Mouse (Mus musculus): ENCODE measurements around the gene Mrpl22.

Gene Mrpl22

DNA sequence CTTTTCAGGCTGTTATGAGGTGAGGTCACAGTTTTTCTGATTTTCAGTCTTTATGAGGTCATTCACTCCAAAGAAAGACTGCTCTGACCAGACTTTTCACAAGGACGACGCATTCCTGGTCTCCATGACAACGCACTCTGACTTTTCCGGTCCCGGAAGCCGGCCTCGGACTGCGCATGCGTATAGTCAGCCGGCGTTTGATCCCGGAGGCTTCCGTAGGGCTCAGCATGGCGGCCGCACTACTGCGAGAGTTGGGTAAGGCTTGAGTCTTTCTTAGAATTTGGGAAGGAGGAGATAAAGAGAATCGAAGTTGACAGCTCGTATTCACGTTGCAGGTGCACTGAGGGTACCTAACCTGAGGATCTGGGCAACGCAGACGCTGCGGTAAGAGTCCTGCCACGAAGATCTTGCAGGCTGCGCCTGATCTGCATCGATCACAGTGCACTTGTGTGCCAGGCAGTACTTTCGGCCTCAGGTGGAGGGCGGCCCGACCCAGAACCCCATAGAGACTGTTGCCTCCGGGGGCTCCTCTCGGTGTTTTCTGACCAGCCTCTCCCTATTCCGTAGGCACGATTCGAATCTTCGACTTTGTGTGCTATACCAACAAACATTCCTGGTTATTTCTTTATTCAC is at the start of gene Mrpl22:
TSS of gene Mrpl22 (plus strand) at position 203 of the 633 bp plus-strand sequence.
- peak; percentile 98 to 99 for DNase-seq

DNA sequence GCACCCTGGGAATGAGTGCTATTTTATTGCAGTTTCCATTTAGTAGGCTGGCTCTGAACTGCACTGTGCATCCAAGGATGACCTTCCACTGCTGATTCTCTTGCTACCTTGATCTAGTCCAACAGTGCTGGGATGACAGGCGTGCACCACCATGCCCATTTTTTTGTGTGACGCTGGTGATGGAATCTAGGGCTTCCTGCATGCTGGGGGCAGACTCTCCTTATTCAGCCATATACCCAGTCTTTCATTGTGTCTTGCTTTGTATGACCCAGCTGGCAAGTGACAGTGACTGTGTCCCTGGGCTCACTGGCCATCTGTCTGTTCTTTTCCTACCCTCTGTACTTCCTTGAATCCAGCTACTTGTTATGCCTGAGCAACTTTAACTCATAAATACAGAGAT is 47.8 kb upstream of the Mrpl22 start:
- no peak for DNase-seq

DNA sequence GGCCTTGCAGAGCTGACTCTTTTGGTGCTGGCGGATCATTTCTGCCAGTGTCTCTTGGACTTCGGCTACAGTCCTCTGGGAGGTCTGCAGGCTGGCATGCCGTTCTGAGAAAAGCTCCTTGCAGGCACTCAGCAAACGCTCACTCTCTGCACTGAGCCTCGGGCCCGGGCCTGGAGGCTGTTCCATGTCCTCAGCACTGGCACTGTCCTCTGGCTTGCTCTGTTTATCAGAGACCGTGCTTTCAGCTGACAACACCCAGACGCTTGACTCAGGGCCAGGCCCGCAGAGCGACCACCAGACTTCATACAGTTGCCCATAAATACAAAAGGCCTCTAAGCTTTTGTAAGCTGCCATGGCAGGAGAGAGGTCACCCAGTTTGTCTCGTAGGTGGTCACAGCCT is 46.4 kb upstream of the Mrpl22 start:
- no peak for DNase-seq

DNA sequence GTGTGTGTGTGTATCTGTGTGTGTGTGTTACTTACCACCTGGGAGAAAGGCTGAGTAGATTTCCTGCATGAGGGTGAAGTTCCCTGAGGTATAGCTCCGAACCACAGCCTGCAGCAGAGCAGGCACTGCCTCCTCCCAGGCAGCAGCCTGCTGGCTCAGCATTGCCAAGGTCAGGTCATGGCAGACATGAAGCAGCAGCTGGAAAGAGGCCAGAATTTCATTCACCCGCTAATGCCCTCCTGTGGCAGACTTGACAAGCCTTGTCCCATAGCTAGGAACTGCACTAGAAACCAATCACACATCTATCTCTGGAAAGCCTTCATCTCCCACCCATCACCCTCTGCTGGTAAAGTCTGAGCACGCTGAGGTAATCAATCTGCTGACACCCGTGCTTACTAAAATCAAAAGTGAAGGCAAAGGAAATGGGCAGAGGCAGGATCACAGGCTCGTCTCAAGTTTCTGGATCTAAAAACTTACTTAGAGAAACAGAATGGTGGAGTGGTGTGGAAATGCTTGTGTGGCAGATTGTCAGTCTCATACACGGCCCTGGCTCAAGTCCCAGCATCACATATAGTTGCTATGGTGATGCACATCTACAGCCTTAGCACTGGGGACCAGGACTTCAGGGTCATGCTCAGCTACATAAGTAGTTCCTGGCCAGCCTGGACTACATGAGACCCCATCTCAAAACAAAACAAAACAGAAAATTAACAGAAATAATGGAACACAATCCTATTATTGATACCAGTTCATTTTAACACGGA is 44.9 kb upstream of the Mrpl22 start:
- DNase-seq, result peak; percentile 68 to 80

DNA sequence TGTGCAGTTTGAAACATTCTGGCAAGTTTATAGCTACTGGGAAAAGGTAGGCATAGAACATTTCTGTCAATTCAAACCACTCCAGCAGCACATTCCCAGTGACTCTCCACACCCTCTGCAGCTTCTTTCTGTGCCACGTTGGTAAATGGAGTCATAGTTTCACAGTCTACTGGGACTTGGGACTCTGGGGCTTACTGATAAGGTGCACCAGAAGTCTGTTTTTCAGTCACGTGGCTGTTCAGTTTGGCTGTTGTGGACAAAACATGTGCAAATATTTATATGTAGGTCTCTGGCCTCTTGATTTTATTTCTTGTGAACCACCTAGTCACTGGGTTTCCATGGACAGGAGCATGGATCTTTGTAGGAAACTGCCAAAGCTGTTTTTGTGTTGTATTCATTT is 43.9 kb upstream of the Mrpl22 start:
- no peak for DNase-seq

DNA sequence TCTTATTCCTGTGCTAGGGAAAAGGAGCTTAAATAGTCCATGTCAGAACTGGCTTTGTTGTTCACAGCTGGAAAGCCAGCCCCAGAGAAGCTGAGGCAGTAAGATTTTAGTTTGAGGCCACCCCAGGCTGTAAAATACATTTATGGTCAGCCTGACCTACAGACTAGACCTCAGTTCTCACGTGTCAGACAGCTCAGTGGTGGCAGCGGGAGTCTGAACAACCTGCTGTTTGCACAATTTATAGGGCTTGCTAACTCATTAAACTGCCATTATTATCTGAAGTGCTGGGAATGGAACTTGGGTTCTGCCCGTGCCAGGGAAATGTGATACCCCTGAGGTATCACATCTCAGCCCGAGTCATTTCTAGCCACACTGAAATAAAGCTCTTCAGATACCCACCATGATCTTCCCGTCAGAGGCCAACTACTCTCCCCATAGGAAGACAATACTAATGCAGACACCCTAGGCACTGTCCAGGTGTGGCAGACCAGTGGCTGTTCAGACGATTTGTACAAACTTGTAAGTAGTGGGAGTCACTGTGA is 42.1 kb upstream of the Mrpl22 start:
- DNase-seq, result no peak

DNA sequence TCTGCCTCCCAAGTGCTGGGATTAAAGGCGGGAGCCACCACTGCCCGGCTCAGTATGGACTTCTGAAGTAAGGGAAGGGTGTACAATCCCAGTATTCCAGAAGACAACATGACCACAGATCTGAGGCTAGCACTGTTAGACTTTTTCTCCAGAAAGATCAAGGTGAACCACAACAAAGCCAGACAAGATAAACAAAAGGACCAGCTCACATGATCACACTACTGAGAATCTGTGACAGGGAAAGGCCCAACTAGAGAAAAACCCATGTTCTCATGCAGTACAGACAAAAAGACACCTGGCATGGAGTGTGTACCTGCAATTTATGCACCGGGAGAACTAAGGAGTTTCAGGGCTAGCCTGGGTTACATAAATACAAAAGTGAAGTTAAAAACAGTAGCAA is 39.4 kb upstream of the Mrpl22 start:
- no peak for DNase-seq

DNA sequence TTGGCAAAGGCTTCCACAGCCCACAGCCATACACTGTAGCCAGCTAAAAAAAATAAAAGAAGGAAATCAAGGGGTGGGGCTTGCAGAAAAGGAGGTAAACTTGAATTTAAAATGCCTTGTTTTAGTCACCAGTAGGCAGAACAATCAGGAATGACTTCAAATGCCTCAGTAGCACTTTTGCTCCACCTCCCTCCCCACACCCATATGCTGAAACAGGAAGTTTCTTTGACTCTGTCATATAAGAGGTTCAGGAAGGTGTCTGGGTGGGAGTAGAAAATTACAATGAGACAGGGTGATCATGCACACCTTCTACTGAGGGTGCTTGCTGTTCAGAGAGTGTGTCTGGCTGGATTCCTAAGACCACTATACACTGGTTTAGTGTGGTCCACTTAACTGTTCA is 36.6 kb upstream of the Mrpl22 start:
- no peak for DNase-seq

DNA sequence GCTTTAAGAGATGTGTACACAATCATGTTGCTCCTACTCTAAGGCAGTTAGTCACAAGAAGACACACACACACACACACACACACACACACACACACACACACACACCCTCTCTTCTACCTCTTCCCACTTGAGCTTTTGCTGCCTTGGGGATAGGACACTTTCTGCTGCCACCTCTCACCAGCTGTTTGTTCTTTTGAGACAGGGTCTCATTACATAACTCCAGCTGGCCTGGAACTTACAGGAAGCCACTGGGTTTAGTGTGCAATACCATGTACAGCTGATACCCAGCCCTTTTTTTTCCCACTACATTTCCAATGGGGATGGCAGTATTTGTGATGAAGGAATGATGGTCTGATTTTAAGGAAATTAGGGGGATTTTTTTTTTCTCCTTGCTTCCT is 36.2 kb upstream of the Mrpl22 start:
- DNase-seq, result no peak

DNA sequence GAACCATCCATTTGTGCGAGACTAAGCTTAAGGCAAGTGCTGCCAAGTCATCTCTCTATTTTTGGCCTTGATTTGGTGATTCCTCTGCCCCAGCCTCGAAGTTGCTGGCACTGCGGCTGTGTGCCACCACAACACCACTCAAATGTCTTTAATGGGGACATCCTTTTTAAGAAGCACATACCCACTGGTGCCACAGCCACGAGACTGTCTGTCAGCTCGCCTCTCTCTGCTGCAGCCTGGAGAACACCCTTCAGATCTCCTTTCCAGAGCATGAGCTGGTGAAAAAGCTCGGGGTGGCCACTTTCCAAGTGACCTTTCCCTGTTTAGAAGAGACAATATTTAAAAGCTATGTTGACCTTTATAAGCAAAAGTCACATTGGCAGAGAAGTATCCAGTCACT is 34.8 kb upstream of the Mrpl22 start:
- no peak for DNase-seq

DNA sequence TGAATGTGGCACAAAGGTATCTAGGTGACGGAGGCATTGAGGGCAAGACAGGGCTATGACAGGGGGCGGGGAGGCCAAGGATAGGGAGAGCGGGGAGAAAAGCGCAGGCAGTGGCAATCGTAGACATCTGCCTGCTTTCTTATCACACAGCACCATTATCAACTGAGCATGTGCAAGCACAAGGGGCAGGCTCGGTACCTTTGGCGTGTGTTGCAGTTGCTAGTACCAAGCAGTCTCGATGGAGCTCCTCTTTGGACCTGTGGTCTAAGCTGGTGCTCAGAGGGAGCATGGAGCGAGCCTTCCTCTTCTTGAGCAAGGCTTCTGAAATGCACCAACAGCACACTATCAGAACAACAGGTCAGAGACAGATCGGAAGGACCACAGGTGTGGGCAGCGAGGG is 32.6 kb upstream of the Mrpl22 start:
- DNase-seq, result no peak

DNA sequence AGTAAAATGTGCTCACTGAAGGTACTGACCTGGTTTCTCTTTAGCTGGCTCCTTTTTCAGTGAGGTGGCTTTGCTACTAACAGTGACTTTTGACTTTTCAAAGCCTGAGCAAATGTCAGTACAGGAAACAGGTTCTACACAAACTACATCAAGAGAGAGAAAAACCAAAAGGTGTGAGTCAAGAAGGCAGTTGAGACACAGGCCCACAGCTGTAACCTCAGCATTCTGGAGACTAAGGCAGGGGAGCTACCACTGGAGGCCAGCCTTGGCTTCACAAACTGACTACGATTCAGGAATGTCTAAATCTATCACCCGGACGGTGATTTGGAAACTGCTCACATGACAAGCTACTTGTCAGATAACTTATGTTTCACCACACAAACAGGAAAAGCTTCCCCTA is 32.0 kb upstream of the Mrpl22 start:
- no peak for DNase-seq

DNA sequence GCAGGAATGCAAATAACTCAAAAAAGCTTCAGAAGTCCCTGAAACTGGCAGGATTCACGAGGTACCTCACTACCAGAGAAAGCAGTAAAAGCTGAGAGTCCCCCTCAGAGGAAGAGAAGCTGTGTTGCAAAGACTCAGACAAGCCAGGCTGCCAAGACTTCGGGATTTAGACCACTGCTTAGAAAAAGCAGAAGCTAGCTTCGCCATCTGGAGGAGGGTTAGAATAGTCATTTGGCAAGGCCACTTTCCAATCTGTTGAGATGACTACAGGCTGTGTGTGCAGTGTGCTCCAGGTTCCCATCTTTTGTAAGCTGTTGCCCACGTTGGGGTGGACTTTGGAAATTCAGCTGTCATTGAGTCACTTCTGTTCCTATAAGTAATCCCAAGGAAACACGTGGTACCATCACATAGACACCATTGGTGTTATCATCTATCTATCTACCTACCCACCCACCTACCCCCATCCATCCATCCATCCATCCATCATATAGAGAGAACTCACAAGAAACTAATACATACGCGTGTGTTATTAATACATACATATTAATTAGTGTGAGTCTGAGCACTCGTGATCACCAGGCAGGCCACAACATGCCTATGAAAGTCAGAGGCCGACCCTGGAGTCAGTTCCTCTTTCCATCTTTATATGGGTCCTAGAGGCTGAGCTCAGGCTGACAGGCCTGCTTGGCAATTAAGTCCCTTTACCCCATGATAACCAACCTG is 27.6 kb upstream of the Mrpl22 start:
- DNase-seq, result no peak

DNA sequence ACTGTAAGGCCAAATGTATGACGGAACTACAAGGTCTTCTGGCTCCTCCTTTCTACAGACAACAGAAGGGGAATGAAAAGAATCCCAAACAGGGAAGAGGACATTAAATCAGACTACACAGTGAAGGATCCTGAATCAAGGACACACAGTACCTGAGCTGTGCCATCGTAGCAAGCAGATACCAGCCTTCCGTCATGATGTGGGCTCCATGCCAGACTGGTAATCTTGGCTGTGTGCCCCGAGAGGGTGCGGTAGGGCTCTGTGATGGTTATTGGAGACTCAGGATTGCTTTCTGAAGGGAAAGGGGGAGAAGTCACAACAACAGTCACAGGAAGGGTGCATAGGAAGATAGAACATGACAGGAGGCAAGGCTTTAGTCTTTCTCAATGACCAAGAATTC is 25.2 kb upstream of the Mrpl22 start:
- no peak for DNase-seq

DNA sequence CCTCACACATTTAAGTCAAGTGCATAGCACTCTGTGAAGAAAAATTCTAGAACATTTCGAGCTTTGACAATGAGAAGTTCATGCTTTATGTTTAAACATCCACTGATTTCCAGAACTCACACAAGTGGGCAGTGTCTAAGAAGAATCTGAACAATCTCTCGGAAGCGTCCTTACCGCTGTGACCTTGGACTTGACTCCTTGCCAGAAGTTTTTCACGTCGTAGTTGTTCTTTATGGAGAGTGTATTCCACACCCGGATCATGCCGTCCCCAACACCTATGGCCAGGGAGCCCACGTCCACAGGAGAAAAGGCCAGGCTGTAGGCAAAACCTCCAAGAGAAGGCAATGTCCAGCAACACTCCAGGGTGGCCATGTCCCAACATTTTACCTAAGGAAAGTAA is 16.0 kb upstream of the Mrpl22 start:
- no peak for DNase-seq

DNA sequence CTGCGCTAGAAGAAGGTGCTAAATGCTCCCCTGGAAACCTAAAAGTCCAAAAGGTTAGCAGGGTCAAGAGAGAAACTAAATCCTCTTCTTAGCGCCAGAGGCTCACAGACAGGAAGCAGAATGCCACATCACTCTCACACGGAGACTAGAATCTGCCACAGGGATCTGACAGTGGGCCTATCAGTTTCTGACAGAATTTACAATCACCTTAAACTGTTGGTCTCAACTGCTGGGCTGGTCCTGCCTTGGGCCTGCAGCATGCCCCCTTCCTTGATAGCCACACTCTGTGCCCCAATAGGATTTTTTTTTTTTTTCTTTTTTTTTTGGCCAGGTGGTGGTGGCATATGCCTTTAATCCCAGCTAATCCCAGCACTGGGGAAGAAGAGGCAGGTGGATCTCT is 14.6 kb upstream of the Mrpl22 start:
- DNase-seq, result no peak

DNA sequence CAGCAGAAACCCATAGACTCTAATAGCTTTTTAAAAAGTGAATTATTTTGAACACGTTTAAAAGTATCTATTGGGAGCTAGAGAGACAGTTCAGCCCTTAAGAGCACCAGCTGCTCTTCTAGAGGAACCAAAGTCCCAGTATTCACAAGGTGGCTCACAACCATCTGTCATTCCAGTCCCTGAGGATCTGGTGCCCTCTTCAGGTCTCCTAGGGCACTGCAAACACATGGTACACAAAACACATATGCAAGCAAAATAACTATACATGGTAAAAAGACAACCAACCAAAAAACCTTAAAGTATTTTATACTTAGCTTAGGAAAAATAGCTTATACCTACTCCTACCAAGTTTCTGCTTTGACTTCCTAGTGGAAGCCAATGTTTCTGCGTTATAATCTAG is 6.4 kb upstream of the Mrpl22 start:
- DNase-seq, result no peak

DNA sequence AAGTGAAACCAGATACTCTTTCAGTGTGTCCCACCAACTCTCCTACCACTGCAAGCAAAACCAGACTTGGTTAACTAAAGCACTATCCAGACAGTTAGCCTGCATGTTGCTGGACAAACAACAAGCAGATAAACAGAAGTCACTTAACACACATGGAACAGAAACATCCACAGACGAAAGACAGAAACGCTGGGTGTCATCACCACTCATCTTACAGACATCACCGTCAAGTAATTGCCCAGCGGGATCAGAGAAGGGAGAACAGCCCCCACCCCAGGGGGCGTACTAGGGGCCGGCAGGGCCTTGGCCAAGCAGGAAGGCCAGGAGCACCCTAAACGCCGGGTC is 3.7 kb upstream of the Mrpl22 start:
- DNase-seq, result no peak

DNA sequence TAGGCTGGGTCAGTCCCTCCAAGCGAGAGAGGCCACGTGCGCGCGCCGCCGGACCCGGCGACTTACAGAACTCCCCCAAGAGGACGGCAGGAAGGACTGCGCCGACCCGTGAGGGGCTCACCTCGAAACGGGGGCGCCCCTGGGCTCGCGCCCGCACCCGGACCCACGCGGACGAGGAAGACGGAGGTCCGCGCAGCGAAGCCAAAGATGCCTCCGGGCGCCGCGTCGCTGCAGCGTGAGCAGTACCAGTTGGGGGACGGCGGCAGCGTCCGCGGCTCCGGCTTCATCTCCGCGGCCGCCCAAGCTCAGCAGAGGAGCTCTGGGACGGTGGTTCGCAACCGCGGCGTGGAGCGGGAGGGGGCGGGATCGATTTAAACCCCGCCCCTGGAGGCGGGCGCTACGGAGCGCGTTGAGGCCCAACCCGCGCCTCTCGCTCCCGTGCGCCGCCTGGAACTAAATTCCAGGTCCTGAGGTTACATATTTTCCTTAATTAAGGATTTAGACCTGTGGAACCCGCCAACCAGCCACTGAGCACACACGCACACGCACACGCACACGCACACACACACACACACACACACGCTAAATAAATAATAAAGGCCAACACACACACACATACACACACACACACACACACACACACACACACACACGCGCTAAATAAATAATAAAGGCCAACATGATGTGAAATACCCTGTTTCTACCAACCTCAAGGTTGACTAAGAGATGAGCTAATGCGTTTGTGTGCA is 3.1 kb upstream of the Mrpl22 start, which contains the start of gene Gemin5:
TSS of gene Gemin5 (minus strand) at position 373 of the 749 bp plus-strand sequence.
- DNase-seq, result peak; percentile 89 to 93

DNA sequence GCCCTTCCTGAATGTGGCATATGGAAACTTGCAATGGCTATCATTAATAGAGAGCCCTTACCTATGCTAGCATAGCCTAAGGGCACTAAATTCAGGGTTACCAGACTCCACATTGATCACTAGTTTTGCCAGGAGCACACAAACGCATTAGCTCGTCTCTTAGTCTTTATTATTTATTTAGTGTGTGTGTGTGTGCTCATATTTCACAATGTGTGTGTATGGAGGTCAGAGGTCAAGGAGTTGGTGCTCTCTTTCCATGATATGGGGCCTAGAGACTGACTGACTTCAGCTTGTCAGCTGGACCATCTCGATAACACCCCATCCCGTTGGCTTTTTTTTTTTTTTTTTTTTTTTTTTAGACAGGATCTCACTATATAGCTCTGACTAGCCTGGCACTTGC is 1.8 kb upstream of the Mrpl22 start:
- DNase-seq, result no peak

DNA sequence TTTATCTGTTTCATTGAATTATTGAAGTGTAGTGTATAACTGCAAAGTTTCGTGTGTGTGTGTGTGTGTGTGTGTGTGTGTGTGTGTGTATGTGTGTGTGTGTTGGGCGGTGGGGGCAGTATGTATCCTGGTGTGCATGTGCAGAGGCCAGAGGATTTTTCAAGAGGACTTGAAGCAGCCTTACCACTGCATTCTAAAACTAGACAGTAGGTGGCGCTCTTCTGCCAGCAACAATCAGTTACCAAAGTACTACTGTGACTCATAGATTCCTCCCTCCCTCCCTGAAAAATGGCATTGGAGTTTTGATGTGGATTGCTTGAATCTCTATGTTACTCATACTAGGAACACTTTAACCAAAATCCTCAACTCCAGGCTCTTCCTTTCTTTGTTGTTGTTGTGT is 8.1 kb downstream of the Mrpl22 start:
- DNase-seq, result peak; percentile 64 to 77

DNA sequence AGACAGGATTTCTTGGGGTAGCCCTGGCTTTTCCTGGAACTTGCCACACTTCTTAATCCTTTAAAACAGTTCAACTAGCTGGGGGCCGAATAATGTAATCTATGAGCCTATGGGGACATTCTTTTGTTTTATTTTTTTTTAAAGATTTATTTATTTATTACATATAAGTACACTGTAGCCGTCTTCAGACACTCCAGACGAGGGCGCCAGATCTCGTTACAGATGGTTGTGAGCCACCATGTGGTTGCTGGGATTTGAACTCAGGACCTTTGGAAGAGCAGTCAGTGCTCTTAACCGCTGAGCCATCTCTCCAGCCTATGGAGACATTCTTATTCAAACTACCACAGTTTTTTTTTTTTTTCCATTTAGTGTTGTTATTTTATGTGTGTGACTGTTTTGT is 8.5 kb downstream of the Mrpl22 start:
- peak; percentile 14 to 43 for DNase-seq

DNA sequence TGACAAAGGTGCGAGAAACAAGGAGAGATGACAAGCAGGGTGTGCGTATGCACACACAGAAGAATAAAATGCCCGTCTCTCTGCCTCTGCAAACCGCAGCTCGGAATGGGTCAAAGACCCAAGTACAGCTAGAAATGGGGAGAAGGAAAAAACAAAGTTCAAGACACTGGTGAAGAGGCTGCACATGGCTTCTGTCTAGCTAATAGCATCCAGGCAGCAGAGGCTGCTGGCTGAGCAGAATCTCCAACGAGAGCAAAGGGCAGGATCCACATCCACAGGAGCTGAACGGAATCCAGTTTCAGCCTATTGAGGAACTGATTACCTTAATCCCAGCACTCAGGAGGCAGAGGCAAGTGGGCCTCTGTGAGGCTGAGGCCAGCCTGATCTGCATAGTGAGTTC is 9.3 kb downstream of the Mrpl22 start:
- DNase-seq, result peak in 1 of 2 experiments; percentile 29
